Mouse (Mus musculus) kidney, adult 9 months (tissue): ENCODE measurements at regions not wholly inside any gene's neighbourhood (a gene's known extent, or its start where the extent isn't known, plus 50 kb on each side); places are given as distances from the start of the nearest gene placed in this dataset.

ENCODE experiments used
- DNase-seq: peaks from one replicate; pipeline ENCODE4 v3.0.0; 2022

GRCm38 (mm10) chr13:102276885-102277284, 416.5 kb upstream of the Cd180 start:
- no peak for DNase-seq

DNA sequence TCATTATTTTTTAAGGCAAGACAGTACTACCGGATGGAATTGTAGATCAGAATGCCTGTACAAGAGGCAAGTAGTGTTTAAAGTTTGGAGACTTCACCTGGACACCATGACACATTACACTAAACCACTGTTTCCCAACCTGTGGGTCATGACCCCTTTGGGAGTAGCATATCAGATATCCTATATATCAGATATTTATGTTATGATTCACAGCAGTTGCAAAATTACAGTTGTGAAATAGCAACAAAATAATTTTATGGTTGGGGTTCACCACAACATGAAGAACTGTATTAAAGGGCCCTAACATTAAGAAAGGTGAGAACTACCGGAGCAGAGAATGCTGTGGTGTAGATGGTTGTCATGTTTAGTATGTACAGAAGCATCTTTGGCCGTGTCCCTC, 413.2 kb upstream of the Cd180 start:
- no peak for DNase-seq

DNA sequence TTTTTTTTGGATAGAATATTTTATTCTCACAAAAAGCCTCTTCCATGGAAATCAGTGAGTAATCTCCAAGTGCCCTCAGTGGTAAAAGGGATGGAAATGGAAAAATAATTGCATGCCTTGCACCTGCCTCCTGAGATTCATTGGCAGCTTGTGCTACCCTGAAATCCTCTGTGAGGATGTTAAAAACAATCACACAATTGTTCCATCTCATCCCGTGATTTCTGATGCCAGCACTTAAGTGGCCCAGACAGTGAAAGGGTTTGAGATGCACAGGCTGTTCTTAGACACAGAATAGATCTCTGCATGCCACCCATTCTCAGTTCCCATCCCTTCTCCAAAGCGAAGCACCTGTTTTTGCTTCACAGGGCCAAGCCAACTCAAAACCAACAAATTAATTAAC, 398.9 kb upstream of the Cd180 start:
- no peak for DNase-seq

- DNase-seq = no peak
Measured at GRCm38 (mm10) chr13:102295079-102295478, 398.3 kb upstream of the Cd180 start.

DNA sequence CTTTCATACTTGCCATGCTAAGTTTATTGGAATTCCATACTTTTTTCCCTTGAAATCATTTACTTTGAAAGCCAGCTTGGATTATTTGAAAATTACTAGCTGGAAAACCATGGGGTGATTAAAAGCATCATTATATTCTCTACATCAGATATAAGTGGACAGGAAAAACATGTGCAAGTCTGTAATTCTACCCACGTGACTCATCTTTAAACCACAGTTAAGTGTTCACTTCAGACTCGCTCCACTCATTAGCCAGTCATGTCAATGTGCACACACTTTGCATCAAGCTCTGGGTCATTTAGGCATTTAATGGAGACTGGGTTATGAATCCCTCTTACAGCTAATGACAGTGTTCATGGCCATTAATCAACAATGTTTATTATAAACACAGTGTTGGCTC, 385.4 kb upstream of the Cd180 start:
- DNase-seq = no peak

DNA sequence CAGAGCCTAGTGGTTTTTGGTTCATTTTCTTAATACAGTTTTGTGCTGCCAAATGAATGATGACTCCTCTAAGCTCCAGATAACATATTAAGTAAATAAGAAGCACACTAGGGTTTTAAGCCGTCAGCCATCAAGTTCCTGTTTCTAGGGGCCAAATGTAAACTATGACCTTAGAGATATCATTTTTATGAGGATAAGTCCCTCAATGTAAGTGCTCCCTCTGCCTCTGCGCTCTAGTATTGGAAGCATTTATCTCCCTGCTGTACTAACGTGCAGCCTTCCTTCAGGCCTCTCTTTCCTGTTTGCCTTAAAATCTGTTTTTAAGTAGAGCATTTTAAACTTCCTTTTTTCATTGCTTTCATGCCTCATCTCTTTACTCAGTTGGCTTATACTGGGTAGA, 381.3 kb upstream of the Cd180 start:
- DNase-seq = no peak

GRCm38 (mm10) chr13:102315921-102316692, 377.3 kb upstream of the Cd180 start:
- DNase-seq = no peak

- DNase-seq = no peak
Measured at GRCm38 (mm10) chr13:102318891-102319404, 374.4 kb upstream of the Cd180 start.

DNA sequence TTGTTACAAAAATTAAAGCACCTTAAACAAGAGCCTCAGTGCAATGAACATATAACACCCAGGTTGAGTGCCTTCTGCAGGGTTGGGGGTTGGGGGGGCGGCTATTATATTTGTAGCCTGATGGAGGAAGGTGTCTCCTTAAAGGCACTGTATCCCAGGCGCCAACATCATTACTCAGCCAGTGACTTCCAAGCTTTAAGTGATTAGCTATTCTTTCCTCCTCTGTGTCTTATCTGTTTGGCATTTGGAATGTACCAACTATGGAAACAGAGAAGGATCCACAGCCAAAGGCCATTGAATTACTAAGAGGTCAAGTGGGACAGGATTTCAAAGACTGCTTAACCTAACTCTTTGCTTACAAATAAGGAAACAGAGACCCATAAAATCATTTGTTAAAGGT, 373.9 kb upstream of the Cd180 start:
- DNase-seq = no peak

- DNase-seq = no peak
Measured at GRCm38 (mm10) chr13:102323876-102324275, 369.5 kb upstream of the Cd180 start.

DNA sequence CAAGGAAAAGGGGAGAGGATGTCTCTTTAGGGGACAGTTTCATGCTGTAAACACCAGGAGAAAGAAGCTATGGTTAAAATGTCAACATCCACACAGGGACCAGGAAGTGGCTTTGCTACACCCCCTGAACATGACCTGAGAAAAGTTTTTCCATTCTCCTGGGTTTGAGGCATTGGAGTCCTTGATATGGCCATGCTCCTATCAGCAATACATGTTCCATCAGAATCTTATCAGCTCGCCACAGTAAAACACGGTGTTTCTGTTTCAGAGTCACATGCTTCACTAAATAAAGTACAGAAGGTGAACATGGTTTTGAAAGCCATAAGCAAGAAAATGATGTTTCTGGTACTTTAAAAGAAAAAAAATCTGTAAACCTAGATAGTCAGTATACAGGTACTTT, 367.4 kb upstream of the Cd180 start:
- DNase-seq = no peak

- no peak for DNase-seq
Measured at GRCm38 (mm10) chr13:102326544-102326943, 366.8 kb upstream of the Cd180 start.

DNA sequence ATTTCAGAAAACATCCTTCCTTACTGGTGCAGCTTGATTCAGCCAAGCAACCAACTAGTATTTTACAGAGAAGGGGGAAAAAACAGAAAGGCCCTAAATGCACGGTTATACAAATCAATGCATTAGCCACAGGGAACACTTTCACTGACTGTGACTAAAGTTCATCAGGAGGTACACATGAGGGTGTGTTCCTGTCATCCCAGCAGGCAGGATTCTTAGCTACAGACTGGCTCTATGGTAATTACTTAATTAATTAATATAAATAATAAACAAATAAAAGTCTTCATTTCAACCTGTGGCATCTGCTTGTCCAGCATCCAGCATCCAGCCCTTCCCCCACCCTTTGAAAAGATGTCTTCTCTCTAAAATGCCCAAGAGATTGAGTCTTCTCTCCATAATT, 359.7 kb upstream of the Cd180 start:
- DNase-seq = no peak

DNA sequence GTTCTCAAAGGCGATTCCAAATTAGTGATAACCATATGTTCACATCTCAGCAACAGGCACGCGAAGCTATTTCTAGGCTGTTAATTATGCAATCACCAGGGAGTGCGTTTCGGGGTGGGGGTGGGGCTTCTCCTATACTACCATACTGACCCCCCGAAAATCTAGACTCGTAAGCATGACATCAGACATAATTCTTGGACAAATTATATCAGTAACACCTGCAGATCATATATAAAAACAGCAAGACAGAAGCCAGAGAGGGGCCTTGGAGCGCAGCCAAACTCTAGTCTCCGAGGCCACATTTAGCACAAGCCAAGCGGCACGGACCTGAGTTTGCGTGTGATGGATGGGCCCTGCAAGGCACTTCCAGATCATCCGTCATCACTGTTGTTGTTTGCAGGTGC, 359.2 kb upstream of the Cd180 start:
- DNase-seq = no peak

DNA sequence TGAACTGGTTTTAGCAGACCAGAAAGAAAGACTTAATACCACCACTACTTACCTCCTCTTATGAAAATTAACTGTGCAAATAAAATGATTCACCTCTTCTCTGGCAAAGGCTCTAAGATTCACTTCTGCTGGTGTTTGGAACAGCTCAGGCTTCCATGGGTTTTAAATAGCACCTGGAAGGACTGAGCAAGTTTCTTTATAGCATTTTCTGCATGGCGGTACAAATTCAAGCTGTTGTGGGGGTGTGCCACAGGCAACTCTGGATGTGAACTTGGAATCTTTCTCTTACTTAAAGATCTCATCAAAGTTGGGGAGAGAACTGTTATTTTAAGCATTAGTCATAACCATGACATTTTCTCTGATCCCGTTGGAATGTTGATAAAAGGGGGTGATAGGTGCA, 350.1 kb upstream of the Cd180 start:
- DNase-seq = no peak

DNA sequence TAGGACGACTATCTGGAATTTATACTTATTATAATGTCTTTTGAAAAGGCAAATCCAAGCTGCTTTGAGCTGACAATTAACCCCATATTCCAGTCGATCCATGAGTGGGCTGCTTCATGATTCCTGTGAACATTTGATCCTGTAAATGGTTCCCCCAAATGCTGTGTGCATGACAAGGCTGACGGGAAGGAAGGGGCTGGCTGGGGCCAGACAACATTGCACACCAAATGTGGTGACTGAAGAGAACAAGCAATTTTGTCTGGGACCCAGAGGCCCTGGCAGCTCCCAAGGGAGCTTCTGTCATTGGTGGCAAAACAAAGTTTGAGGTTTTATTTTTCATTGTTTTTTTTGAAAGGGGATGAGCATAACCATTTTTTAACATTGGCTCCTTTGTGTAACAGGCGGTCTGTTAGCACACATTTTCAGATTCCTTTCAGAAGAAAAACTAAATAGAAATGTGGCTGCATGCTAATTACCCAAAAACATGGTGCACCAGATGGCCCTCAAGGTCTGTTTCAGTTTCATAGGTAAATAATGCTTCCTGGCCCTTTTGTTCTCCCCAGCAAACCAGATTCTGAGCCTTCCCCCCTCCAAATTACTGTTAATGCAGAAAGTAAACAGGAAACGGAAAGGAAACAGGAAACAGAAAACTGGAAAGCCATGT, 348.6 kb upstream of the Cd180 start:
- no peak for DNase-seq

GRCm38 (mm10) chr13:102349493-102349892, 343.9 kb upstream of the Cd180 start:
- DNase-seq = no peak

DNA sequence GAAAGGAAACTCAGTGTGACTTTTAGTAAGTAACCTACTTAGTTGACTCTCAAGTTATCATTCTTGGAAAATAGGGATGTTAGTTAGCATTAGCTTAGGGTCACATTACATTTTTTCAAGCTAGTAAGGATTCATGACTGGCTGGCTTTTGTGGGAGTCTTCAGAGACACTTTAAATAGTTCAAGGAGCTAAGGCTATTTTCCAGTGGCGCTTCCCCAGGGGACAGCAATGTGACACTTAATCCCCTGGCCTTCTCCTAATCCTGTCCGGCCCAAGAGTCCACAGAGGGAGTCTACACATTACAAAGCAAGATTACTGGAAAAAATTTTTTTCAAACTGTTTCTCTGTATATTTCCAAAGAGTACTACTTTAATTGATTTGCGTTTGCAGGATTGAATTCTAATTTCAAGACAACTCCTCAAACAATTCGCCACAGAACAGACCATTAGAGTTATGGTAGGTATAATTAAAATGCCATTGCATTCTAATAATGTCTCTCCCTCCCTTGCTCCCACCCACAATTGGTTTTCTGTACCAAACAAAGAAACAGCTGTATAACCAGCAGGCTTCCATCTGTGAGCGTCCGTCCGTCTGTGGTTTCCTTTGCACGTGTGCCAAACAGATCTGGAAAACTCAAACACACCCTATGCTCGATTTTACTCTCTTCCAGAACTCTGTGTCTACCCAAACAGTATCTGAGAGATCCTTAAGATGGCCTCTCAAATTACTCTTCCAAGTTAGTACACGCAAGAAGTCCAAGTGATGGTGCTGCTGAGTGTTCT, 341.1 kb upstream of the Cd180 start:
- no peak for DNase-seq

- peak; percentile 22 for DNase-seq
Measured at GRCm38 (mm10) chr13:102355569-102355968, 337.8 kb upstream of the Cd180 start.

DNA sequence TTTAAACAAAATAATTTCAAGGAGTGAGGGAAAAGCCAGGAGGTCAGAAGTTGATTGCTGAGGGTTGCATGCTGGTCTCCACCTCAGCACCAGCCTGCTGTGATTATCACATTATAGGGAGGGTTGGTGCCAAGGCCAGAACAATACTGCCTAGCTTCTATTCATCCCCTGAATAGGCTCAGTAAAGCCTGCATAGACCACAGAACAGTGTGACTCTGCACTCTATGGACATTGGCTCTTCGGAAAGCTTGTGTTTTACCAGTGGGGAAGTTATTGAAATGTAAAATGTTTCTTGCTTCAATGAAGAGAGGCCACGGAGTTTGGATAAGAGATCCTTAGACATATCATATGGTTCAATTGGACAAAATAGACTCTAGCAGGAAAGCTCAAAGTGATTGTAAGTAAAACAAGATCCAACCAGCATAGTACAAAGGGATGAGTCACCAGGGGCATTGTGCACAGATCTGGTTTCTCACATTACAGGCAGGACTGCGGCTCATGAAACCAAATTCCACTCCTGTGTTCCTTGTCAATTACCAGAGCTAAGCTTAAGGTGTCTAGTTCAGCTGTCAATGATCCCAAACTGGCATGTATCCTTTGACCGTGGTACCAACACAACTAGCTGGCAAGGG, 320.8 kb upstream of the Cd180 start:
- DNase-seq = no peak

DNA sequence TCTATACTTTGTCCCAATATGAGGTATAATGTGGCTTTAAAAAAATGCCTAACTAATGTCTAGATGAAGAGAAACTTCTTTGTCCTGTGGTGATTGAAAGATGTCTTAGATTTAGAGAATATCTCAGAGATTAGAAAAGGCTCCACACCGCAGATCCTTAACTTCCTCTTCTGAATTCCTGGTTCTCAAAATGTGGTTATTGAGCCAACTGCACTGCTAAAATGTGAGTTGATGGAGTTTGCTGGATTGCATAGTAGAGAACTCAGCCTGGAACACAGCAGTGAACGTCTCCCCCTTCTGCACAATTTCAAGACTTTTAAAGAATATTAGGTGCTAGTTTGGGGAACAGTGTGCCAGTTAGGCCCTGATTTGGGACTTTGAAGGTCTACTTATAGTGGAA, 312.7 kb upstream of the Cd180 start:
- no peak for DNase-seq

DNA sequence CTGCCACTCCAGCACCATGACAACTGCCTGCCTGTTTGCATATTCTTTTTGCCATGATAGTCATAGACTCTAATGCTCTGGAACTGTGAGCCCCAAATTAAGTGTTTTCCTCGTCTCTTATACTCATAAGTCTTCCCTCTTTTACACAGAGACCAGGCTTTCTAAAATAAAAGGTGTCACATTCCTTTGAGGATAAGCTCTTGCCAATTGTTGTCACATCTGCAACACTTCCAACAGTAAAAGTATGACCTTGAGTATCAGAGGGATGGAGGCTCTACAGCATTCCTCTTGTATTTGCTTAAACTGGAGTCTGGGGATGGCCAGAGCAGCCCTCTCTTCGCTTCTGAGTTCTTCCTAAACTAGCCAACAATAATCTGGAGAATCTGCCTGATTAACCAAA, 301.4 kb upstream of the Cd180 start:
- no peak for DNase-seq
